Mouse (Mus musculus) heart, embryonic 13.5 days (tissue): ENCODE measurements at regions not wholly inside any gene's neighbourhood (a gene's known extent, or its start where the extent isn't known, plus 50 kb on each side); places are given as distances from the start of the nearest gene placed in this dataset.
A peak's percentile ranks its signal among the peaks of the same experiment; 100 is the strongest.
"Not testable (repeated sequence)": the region's sequence is repeated elsewhere in the genome, so short reads cannot be mapped to it uniquely, and the experiment has no call there.

Experiments
- ATAC-seq: fragments of 200-750 bp; cut with Nextera tagmentation; 2 replicates; pipeline ENCODE4 v1.8.0; 2017; ENCODE audit warnings: moderate TSS enrichment; ENCODE audit not compliant: insufficient number of reproducible peaks, low FRiP score, low TSS enrichment; ENCODE audit errors: extremely low read depth
- H3K27ac ChIP-seq: fragments of 300-500 bp; sonication (generic); replicated peaks from 2 replicates; pipeline ENCODE4 v1.5.1; 2015; ENCODE audit warnings: moderate library complexity, mild to moderate bottlenecking, inconsistent platforms
- H3K27me3 ChIP-seq: fragments of 300-500 bp; sonication (generic); replicated peaks from 2 replicates; pipeline ENCODE4 v1.6.1; 2015; ENCODE audit warnings: mild to moderate bottlenecking, inconsistent platforms
- H3K36me3 ChIP-seq: fragments of 300-500 bp; sonication (generic); 2 replicates; pipeline ENCODE4 v1.6.1; 2015; ENCODE audit warnings: mild to moderate bottlenecking, inconsistent platforms
- H3K4me1 ChIP-seq: fragments of 300-500 bp; sonication (generic); 2 replicates; pipeline ENCODE4 v1.6.1; 2015; ENCODE audit warnings: inconsistent platforms
- H3K4me2 ChIP-seq: fragments of 300-500 bp; sonication (generic); 2 replicates; pipeline ENCODE4 v1.6.1; 2015; ENCODE audit warnings: inconsistent platforms, mild to moderate bottlenecking, moderate library complexity
- H3K4me3 ChIP-seq: fragments of 300-500 bp; sonication (generic); 2 replicates; pipeline ENCODE4 v1.5.1; 2015; ENCODE audit warnings: moderate library complexity, mild to moderate bottlenecking, inconsistent platforms
- H3K9ac ChIP-seq: fragments of 300-500 bp; sonication (generic); 2 replicates; pipeline ENCODE4 v1.6.1; 2015; ENCODE audit warnings: inconsistent platforms, mild to moderate bottlenecking, moderate library complexity
- H3K9me3 ChIP-seq: fragments of 300-500 bp; sonication (generic); 2 replicates; pipeline ENCODE4 v1.6.1; 2016; ENCODE audit warnings: inconsistent platforms
- WGBS: fragments of 180-500 bp; shearing (Covaris S2); methylation state at CpG from one replicate; pipeline ENCODE4 v1.1.7; 2015; ENCODE audit warnings: mixed read lengths; 5-methylcytosine and 5-hydroxymethylcytosine counted together

- Histone ChIP-seq H3K4me3 (no peak overlapping the region), H3K36me3 (no peaks in the 10 kb centered on the region), H3K4me1 (no peaks in the 10 kb centered on the region), H3K9ac (no peak overlapping the region), H3K9me3 (no peaks in the 10 kb centered on the region), H3K27me3 (no peaks in the 10 kb centered on the region; the same call in 1 of the 2 replicates), H3K4me2 (no peak overlapping the region), H3K27ac (0 out of 2 replicates have a peak overlapping the region, but pooled peaks have one; percentile 20)
- ATAC-seq = no peak
- WGBS = 43% methylated on average over 9 of the region's 9 CpGs
Measured at GRCm38 (mm10) chrX:162359767-162360545, 200.4 kb upstream of the Nhs start.

DNA sequence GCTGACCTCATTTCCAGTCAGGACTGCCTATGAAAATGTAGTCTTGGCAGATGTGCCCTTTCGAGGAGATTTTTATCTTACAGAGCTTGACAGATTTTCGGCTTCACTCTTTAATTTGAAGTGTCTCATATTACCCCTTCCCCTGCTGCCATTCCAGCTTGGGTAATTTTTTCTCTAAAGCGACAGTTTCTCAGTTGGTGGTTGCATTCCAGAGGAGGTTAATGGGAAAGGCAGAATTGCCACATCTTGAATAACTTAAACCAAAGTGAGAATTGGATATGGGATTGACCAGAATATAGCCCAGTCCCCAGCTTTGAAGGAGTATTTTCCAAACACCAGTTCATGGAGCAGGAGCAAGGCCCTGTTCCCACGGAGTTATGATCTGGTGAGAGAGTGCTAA, 188.8 kb upstream of the Nhs start:
- no peak overlapping the region for H3K27ac ChIP-seq
- ATAC-seq = no peak
- no peaks in the 10 kb centered on the region for H3K9me3 ChIP-seq
- WGBS = 30% methylated on average over 4 of the region's 4 CpGs
- H3K9ac ChIP-seq = no peak overlapping the region
- H3K4me1 ChIP-seq = peaks cover 13% of the 10 kb centered on the region; the same call in 1 of the 2 replicates
- H3K4me3 ChIP-seq = no peak overlapping the region
- no peak overlapping the region for H3K4me2 ChIP-seq
- H3K27me3 ChIP-seq = no peaks in the 10 kb centered on the region
- no peaks in the 10 kb centered on the region for H3K36me3 ChIP-seq

DNA sequence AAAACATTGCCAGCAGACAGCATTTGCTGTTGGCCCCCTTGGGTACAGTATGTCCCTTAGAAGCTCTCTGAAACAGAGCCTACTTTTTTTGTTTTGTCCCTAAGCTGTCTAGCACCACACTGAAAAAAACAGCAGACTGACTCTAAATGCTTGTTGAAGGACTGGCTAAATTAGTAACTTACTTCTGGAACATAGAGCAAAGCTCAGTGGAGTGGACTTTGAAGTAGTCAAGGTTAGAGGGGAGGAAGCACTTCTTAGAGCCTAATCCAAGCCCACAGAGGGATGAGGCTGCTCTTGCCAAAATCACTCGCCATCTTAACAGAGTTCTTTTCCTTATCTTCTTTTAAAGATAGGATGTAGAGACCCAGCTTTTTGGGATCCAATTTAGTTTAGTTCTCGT, 188.4 kb upstream of the Nhs start:
- WGBS = 21% methylated on average over 2 of the region's 2 CpGs
- no peak overlapping the region for H3K27ac ChIP-seq

GRCm38 (mm10) chrX:162345497-162346143, 186.1 kb upstream of the Nhs start:
- WGBS = 31% methylated on average over 3 of the region's 3 CpGs
- Histone ChIP-seq H3K4me2 (peak overlapping the region; percentile 30; the same call in 1 of the 2 replicates), H3K27me3 (no peaks in the 10 kb centered on the region), H3K9me3 (no peaks in the 10 kb centered on the region), H3K27ac (peak overlapping the region; percentile 36), H3K9ac (no peak overlapping the region), H3K36me3 (no peaks in the 10 kb centered on the region), H3K4me3 (no peak overlapping the region), H3K4me1 (peaks cover 13% of the 10 kb centered on the region; the same call in 1 of the 2 replicates)
- no peak; the same call in 1 of the 2 replicates for ATAC-seq

More for the DNA sequence above, 188.4 kb upstream of the Nhs start:
- Histone ChIP-seq H3K27me3 (no peaks in the 10 kb centered on the region), H3K4me2 (no peak overlapping the region), H3K4me1 (peaks cover 13% of the 10 kb centered on the region; the same call in 1 of the 2 replicates), H3K36me3 (no peaks in the 10 kb centered on the region), H3K9me3 (no peaks in the 10 kb centered on the region), H3K9ac (no peak overlapping the region), H3K4me3 (no peak overlapping the region)
- no peak for ATAC-seq

GRCm38 (mm10) chrX:162332121-162332520, 172.6 kb upstream of the Nhs start:
- no peaks in the 10 kb centered on the region for H3K9me3 ChIP-seq
- no peaks in the 10 kb centered on the region for H3K36me3 ChIP-seq
- WGBS = 72% methylated on average over 5 of the region's 5 CpGs
- no peaks in the 10 kb centered on the region for H3K27me3 ChIP-seq
- no peak overlapping the region for H3K9ac ChIP-seq
- no peak overlapping the region for H3K4me3 ChIP-seq
- ATAC-seq = no peak
- H3K4me1 ChIP-seq = no peaks in the 10 kb centered on the region
- H3K27ac ChIP-seq = no peak overlapping the region
- H3K4me2 ChIP-seq = no peak overlapping the region

- no peak overlapping the region for H3K4me2 ChIP-seq
- no peak overlapping the region for H3K9ac ChIP-seq
- H3K27ac ChIP-seq = no peak overlapping the region
- no peaks in the 10 kb centered on the region for H3K27me3 ChIP-seq
- H3K4me1 ChIP-seq = no peaks in the 10 kb centered on the region
- no peaks in the 10 kb centered on the region for H3K36me3 ChIP-seq
- no peak for ATAC-seq
- H3K9me3 ChIP-seq = no peaks in the 10 kb centered on the region
- H3K4me3 ChIP-seq = no peak overlapping the region
- 61% methylated on average over 2 of the region's 2 CpGs for WGBS
Measured at GRCm38 (mm10) chrX:162307646-162308045, 148.1 kb upstream of the Nhs start.

DNA sequence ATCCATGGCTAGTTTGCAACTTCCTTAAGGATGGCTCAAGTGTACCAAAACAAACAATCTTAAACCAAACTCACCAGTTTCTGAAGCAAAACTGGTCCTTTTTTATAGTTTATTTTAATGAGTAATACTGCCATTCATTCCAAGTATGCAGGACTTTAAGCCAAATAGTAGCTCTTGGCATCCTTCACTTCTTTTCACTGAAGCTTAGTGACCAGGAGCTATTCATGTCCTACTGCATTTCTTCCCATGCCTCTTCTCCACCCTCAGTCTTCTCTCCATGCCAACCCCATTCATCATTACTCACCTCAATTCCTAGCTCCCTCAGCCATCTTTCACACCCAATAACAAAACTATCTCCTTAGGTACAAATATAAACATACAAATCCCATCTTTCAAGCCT, 144.6 kb upstream of the Nhs start:
- Histone ChIP-seq H3K27me3 (no peaks in the 10 kb centered on the region), H3K4me1 (no peaks in the 10 kb centered on the region), H3K36me3 (no peaks in the 10 kb centered on the region), H3K4me3 (no peak overlapping the region), H3K9ac (no peak overlapping the region), H3K4me2 (no peak overlapping the region), H3K27ac (no peak overlapping the region), H3K9me3 (no peaks in the 10 kb centered on the region)
- no peak for ATAC-seq

GRCm38 (mm10) chrX:162302788-162303187, 143.3 kb upstream of the Nhs start:
- Histone ChIP-seq H3K4me1 (no peaks in the 10 kb centered on the region), H3K27me3 (no peaks in the 10 kb centered on the region), H3K4me3 (no peak overlapping the region), H3K9ac (no peak overlapping the region), H3K4me2 (no peak overlapping the region), H3K9me3 (no peaks in the 10 kb centered on the region), H3K36me3 (no peaks in the 10 kb centered on the region), H3K27ac (no peak overlapping the region)
- ATAC-seq = no peak

- 81% methylated on average over 1 of the region's 1 CpGs for WGBS
- no peak for ATAC-seq
- Histone ChIP-seq H3K27ac (no peak overlapping the region), H3K9me3 (no peaks in the 10 kb centered on the region), H3K4me2 (no peak overlapping the region), H3K4me1 (no peaks in the 10 kb centered on the region), H3K4me3 (no peak overlapping the region), H3K9ac (no peak overlapping the region), H3K36me3 (no peaks in the 10 kb centered on the region), H3K27me3 (0 out of 2 replicates have a peak, but pooled peaks cover 7% of the 10 kb centered on the region)
Measured at GRCm38 (mm10) chrX:162291234-162291633, 131.7 kb upstream of the Nhs start.

- H3K4me3 ChIP-seq, ATAC-seq, H3K27me3 ChIP-seq, H3K9me3 ChIP-seq, H3K36me3 ChIP-seq, H3K4me2 ChIP-seq, H3K27ac ChIP-seq, H3K9ac ChIP-seq, H3K4me1 ChIP-seq: not testable (repeated sequence)
Measured at GRCm38 (mm10) chrX:162286155-162286554, 126.6 kb upstream of the Nhs start.

- ATAC-seq = no peak
- Histone ChIP-seq H3K4me2 (peak overlapping the region; percentile 11; the same call in 1 of the 2 replicates), H3K9ac (no peak overlapping the region), H3K36me3 (no peaks in the 10 kb centered on the region), H3K4me3 (no peak overlapping the region), H3K27ac (no peak overlapping the region), H3K27me3 (0 out of 2 replicates have a peak, but pooled peaks cover 7% of the 10 kb centered on the region), H3K9me3 (no peaks in the 10 kb centered on the region), H3K4me1 (no peaks in the 10 kb centered on the region; the same call in 1 of the 2 replicates)
- WGBS = 28% methylated on average over 3 of the region's 3 CpGs
Measured at GRCm38 (mm10) chrX:162284252-162284651, 124.7 kb upstream of the Nhs start.

GRCm38 (mm10) chrX:162282690-162283089, 123.2 kb upstream of the Nhs start:
- no peak for ATAC-seq
- no peaks in the 10 kb centered on the region for H3K27me3 ChIP-seq
- H3K36me3 ChIP-seq = no peaks in the 10 kb centered on the region
- 92% methylated on average over 3 of the region's 3 CpGs for WGBS
- no peak overlapping the region for H3K4me2 ChIP-seq
- no peaks in the 10 kb centered on the region for H3K9me3 ChIP-seq
- no peak overlapping the region for H3K27ac ChIP-seq
- H3K4me3 ChIP-seq = no peak overlapping the region
- H3K9ac ChIP-seq = no peak overlapping the region
- H3K4me1 ChIP-seq = no peaks in the 10 kb centered on the region; the same call in 1 of the 2 replicates
